Mouse (Mus musculus) liver, embryonic 15.5 days (tissue): ENCODE data around the gene Klc3. TPM values are rescaled to one million over a fixed set of nuclear protein-coding genes. Genes with fewer than 3 reads are reported as not detected.
A peak's percentile ranks its signal among the peaks of the same experiment; 100 is the strongest.

ENCODE experiments used
- ATAC-seq: fragments of 200-750 bp; cut with Nextera tagmentation; 2 replicates; pipeline ENCODE4 v1.8.0; 2017; ENCODE audit warnings: moderate number of reproducible peaks, mild to moderate bottlenecking, moderate library complexity; ENCODE audit not compliant: insufficient read depth
- H3K27ac ChIP-seq: fragments of 300-500 bp; sonication (generic); replicated peaks from 2 replicates; pipeline ENCODE4 v1.5.1; 2015; ENCODE audit warnings: mild to moderate bottlenecking, inconsistent platforms
- H3K27me3 ChIP-seq: fragments of 300-500 bp; sonication (generic); 2 replicates; pipeline ENCODE4 v1.6.1; 2015; ENCODE audit warnings: mild to moderate bottlenecking, inconsistent platforms
- H3K36me3 ChIP-seq: fragments of 300-500 bp; sonication (generic); replicated peaks from 2 replicates; pipeline ENCODE4 v1.6.1; 2015; ENCODE audit warnings: moderate library complexity, mild to moderate bottlenecking, inconsistent platforms
- H3K4me1 ChIP-seq: fragments of 300-500 bp; sonication (generic); replicated peaks from 2 replicates; pipeline ENCODE4 v1.6.1; 2015; ENCODE audit warnings: inconsistent platforms
- H3K4me2 ChIP-seq: fragments of 300-500 bp; sonication (generic); 2 replicates; pipeline ENCODE4 v1.6.1; 2015; ENCODE audit warnings: moderate library complexity, mild to moderate bottlenecking, inconsistent platforms
- H3K4me3 ChIP-seq: fragments of 300-500 bp; sonication (generic); replicated peaks from 2 replicates; pipeline ENCODE4 v1.5.1; 2015; ENCODE audit warnings: mild to moderate bottlenecking, inconsistent platforms
- H3K9ac ChIP-seq: fragments of 300-500 bp; sonication (generic); 2 replicates; pipeline ENCODE4 v1.6.1; 2015; ENCODE audit warnings: moderate library complexity, mild to moderate bottlenecking, inconsistent platforms
- H3K9me3 ChIP-seq: fragments of 300-500 bp; sonication (generic); replicated peaks from 2 replicates; pipeline ENCODE4 v1.6.1; 2016; ENCODE audit warnings: inconsistent platforms
- WGBS: fragments of 180-500 bp; shearing (Covaris S2); methylation state at CpG from one replicate; pipeline ENCODE4 v1.1.7; 2015; ENCODE audit warnings: mixed read lengths; ENCODE audit not compliant: insufficient replicate concordance; 5-methylcytosine and 5-hydroxymethylcytosine counted together
- microRNA counts: library from miRNA; unstranded; fragments of <30 nt; microRNA quantifications from one replicate; lab custom pipeline; 2016
- microRNA-seq: library from miRNA; unstranded; fragments of <30 nt; microRNA quantifications from one replicate; pipeline ENCODE4, GENCODE M21; 2016
- polyA plus RNA-seq: library from polyadenylated mRNA; unstranded; fragments of >200 nt; fragmentation: Nextera tagmentation; extraction: Ambion mirVana; gene quantifications from 2 replicates; pipeline ENCODE4 v1.2.1, GENCODE M21; 2015

Gene Klc3
- polyA plus RNA-seq, 1 experiment from 2014 or later: 0.46 TPM

- H3K9me3 ChIP-seq: no peaks in the 10 kb centered on the region
- peak overlapping the region; percentile 69; the same call in 1 of the 2 replicates for H3K27ac ChIP-seq
- peaks cover 41% of the 10 kb centered on the region for H3K4me1 ChIP-seq
- WGBS: under 1% methylated on average over 31 of the region's 31 CpGs
- H3K4me2 ChIP-seq: peak overlapping the region; percentile 88
- ATAC-seq: peak; percentile 94
- peaks cover 45% of the 10 kb centered on the region for H3K27me3 ChIP-seq
- peak overlapping the region; percentile 69 for H3K4me3 ChIP-seq
- H3K36me3 ChIP-seq: 0 out of 2 replicates have a peak, but pooled peaks cover under 1% of the 10 kb centered on the region
- peak overlapping the region; percentile 41 for H3K9ac ChIP-seq
Measured at GRCm38 (mm10) chr7:19344938-19345471, 58.9 kb downstream of the Klc3 start.

MicroRNA genes within 50 kb of the gene (microRNA counts, 519-probe panel; counts per million panel counts)
- not detected for microRNA mmu-miR-343 (lab: Ali Mortazavi, UCI)

Small RNAs within 50 kb of the gene (microRNA-seq; reads per million reads assigned to microRNA genes)
- gene Mir343: not detected

Other genes starting within 250 kb of the Klc3 start
- gene Gipr, start 238.0 kb downstream of the Klc3 start, polyA plus RNA-seq: 0.36 and 1.0 TPM in 2 replicates
- 3.9 and 4.2 TPM in 2 replicates for gene Eml2, start 227.7 kb downstream of the Klc3 start, polyA plus RNA-seq
- 0.50 TPM in 2 replicates for gene Gpr4, start 191.6 kb downstream of the Klc3 start, polyA plus RNA-seq
- 15.3 and 16.0 TPM in 2 replicates for gene Opa3, start 175.8 kb downstream of the Klc3 start, polyA plus RNA-seq
- gene Vasp, start 132.3 kb downstream of the Klc3 start, polyA plus RNA-seq: 41.2 and 42.4 TPM in 2 replicates
- 0.05 TPM in 1 of 2 replicates, not detected in the other for gene Ppm1n, start 124.0 kb downstream of the Klc3 start, polyA plus RNA-seq
- gene Rtn2, start 121.5 kb downstream of the Klc3 start, polyA plus RNA-seq: 3.9 and 5.2 TPM in 2 replicates
- 0.03 TPM in 1 of 2 replicates, not detected in the other for gene Fosb, start 94.1 kb downstream of the Klc3 start, polyA plus RNA-seq
- 14.0 and 14.5 TPM in 2 replicates for gene Ercc1, start 59.3 kb downstream of the Klc3 start, polyA plus RNA-seq
- 7.9 and 8.1 TPM in 2 replicates for gene Cd3eap, start 44.6 kb downstream of the Klc3 start, polyA plus RNA-seq
- gene Ppp1r13l, start 44.4 kb downstream of the Klc3 start, polyA plus RNA-seq: 0.94 and 1.5 TPM in 2 replicates
- gene Ercc2, start 22.1 kb downstream of the Klc3 start, polyA plus RNA-seq: 6.2 and 7.5 TPM in 2 replicates
- 32.2 and 49.9 TPM in 2 replicates for gene Ckm, start 672 bp upstream of the Klc3 start, polyA plus RNA-seq
- 1.2 and 1.6 TPM in 2 replicates for gene Mark4, start 54.7 kb upstream of the Klc3 start, polyA plus RNA-seq
- 0.85 and 1.2 TPM in 2 replicates for gene Exoc3l2, start 59.2 kb upstream of the Klc3 start, polyA plus RNA-seq
- 0.79 and 1.1 TPM in 2 replicates for gene Bloc1s3, start 104.3 kb upstream of the Klc3 start, polyA plus RNA-seq
- gene Trappc6a, start 104.3 kb upstream of the Klc3 start, polyA plus RNA-seq: 41.2 and 42.0 TPM in 2 replicates
- not detected in 2 replicates for gene Nkpd1, start 113.7 kb upstream of the Klc3 start, polyA plus RNA-seq
- gene Ppp1r37, start 159.0 kb upstream of the Klc3 start, polyA plus RNA-seq: 10.2 and 15.7 TPM in 2 replicates
- 0.60 and 0.81 TPM in 2 replicates for gene Zfp296, start 173.2 kb upstream of the Klc3 start, polyA plus RNA-seq
- gene Gemin7, start 173.5 kb upstream of the Klc3 start, polyA plus RNA-seq: 79.6 and 90.9 TPM in 2 replicates
- 12.2 and 13.4 TPM in 2 replicates for gene Clasrp, start 200.4 kb upstream of the Klc3 start, polyA plus RNA-seq
- 1.7 TPM in 2 replicates for gene Relb, start 225.3 kb upstream of the Klc3 start, polyA plus RNA-seq